Mouse (Mus musculus): ENCODE results near the gene Pparg. TPM values are rescaled to one million over a fixed set of nuclear protein-coding genes. Genes with fewer than 3 reads are reported as not detected.

The Pparg gene
- total RNA-seq (2023), result 10 to 100 TPM; 64.5 to 72.3 TPM

GRCm38 (mm10) chr6:115360776-115361605 lies at the start of gene Pparg:
Gene Pparg, plus strand, starts transcription at chr6:115360951.

Other genes with a start within 250 kb of the Pparg start
- gene Syn2, start 226.0 kb upstream of the Pparg start, total RNA-seq (2023), result not detected
- gene Gm17482, start 133.6 kb upstream of the Pparg start, total RNA-seq (2023), result not detected
- gene Timp4, start 108.7 kb upstream of the Pparg start, total RNA-seq (2023), result not detected
- gene Tsen2, start 183.7 kb downstream of the Pparg start, total RNA-seq (2023), result 1 to 10 TPM; 3.1 to 3.6 TPM
- gene Mkrn2os, start 231.6 kb downstream of the Pparg start, total RNA-seq (2023), result not detected
- 10 to 100 TPM; 19.2 to 20.1 TPM for gene Mkrn2, start 241.0 kb downstream of the Pparg start, total RNA-seq (2023)

All from monocyte, adult 59 days (primary cell).